Mouse (Mus musculus) thymus, postnatal 4 days (tissue): ENCODE measurements around the gene Spdef.

Source experiments
- DNase-seq: peaks from one replicate; pipeline ENCODE4 v3.0.0; 2021

Spdef gene

GRCm38 (mm10) chr17:27728770-27729169 is at the start of gene Spdef:
Gene Spdef, minus strand, starts transcription at chr17:27728955.
- DNase-seq = no peak

GRCm38 (mm10) chr17:27777823-27778222 is 49.1 kb upstream of the Spdef start:
- no peak for DNase-seq

GRCm38 (mm10) chr17:27774198-27774597 is 45.4 kb upstream of the Spdef start:
- DNase-seq = no peak

- DNase-seq = no peak
Measured at GRCm38 (mm10) chr17:27771616-27772015, 42.9 kb upstream of the Spdef start.

GRCm38 (mm10) chr17:27768817-27769542 is 40.2 kb upstream of the Spdef start:
- peak; percentile 82 for DNase-seq

- no peak for DNase-seq
Measured at GRCm38 (mm10) chr17:27767543-27767942, 38.8 kb upstream of the Spdef start.

- DNase-seq = no peak
Measured at GRCm38 (mm10) chr17:27767120-27767519, 38.4 kb upstream of the Spdef start.

GRCm38 (mm10) chr17:27765066-27765465 is 36.3 kb upstream of the Spdef start:
- no peak for DNase-seq

- DNase-seq = peak; percentile 25
Measured at GRCm38 (mm10) chr17:27764453-27764852, 35.7 kb upstream of the Spdef start.

- DNase-seq = no peak
Measured at GRCm38 (mm10) chr17:27762884-27763283, 34.1 kb upstream of the Spdef start.

- peak; percentile 81 for DNase-seq
Measured at GRCm38 (mm10) chr17:27761639-27762336, 33.0 kb upstream of the Spdef start.

- no peak for DNase-seq
Measured at GRCm38 (mm10) chr17:27760169-27760568, 31.4 kb upstream of the Spdef start.

- DNase-seq = no peak
Measured at GRCm38 (mm10) chr17:27751314-27752202, 22.8 kb upstream of the Spdef start.

GRCm38 (mm10) chr17:27750451-27750942 is 21.7 kb upstream of the Spdef start:
- no peak for DNase-seq

GRCm38 (mm10) chr17:27748123-27748522 is 19.4 kb upstream of the Spdef start:
- DNase-seq = no peak

GRCm38 (mm10) chr17:27746446-27746845 is 17.7 kb upstream of the Spdef start:
- DNase-seq = no peak

GRCm38 (mm10) chr17:27740961-27741360 is 12.2 kb upstream of the Spdef start:
- DNase-seq = no peak

- DNase-seq = no peak
Measured at GRCm38 (mm10) chr17:27734344-27735073, 5.8 kb upstream of the Spdef start.

- DNase-seq = no peak
Measured at GRCm38 (mm10) chr17:27732694-27733093, 3.9 kb upstream of the Spdef start.

- no peak for DNase-seq
Measured at GRCm38 (mm10) chr17:27732152-27732551, 3.4 kb upstream of the Spdef start.

GRCm38 (mm10) chr17:27726527-27726926 is 2.2 kb downstream of the Spdef start:
- no peak for DNase-seq

- no peak for DNase-seq
Measured at GRCm38 (mm10) chr17:27725412-27725811, 3.3 kb downstream of the Spdef start.
